Mouse (Mus musculus): ENCODE data around the gene Ncor2. TPM values are rescaled to one million over a fixed set of nuclear protein-coding genes. Genes with fewer than 3 reads are reported as not detected.
A peak's percentile ranks its signal among the peaks of the same experiment; 100 is the strongest.

Ncor2 gene
- polyA plus RNA-seq, 1 experiment = 91.1 TPM

GRCm38 (mm10) chr5:125164465-125165167, 14.4 kb downstream of the Ncor2 start:
- Histone ChIP-seq H3K4me3 (ENCODE audit: insufficient read depth, poor library complexity, severe bottlenecking) (no peak overlapping the region), H3K36me3 (ENCODE audit: control insufficient read depth, insufficient read depth) (peaks cover 11% of the 10 kb centered on the region), H3K27me3 (ENCODE audit: control insufficient read depth, insufficient read depth, insufficient read length) (no peaks in the 10 kb centered on the region), H3K79me2 (ENCODE audit: control insufficient read depth, insufficient read depth) (peaks cover 100% of the 10 kb centered on the region), H3ac (ENCODE audit: control insufficient read depth, insufficient read length, low read depth) (no peak overlapping the region), H3K79me3 (ENCODE audit: low read depth) (peaks cover 87% of the 10 kb centered on the region)
- no peak for TF ChIP-seq MYOG (IDR thresholded peaks at IDR 0.05; ENCODE audit: control insufficient read depth, extremely low read depth, insufficient read length)
- peak; percentile 38 for TF ChIP-seq MAX (IDR thresholded peaks at IDR 0.05)
- no peak for TF ChIP-seq MYOD1 (IDR thresholded peaks at IDR 0.05; ENCODE audit: control insufficient read depth, insufficient read length, low read depth)
- TF ChIP-seq FOSL1 (IDR thresholded peaks at IDR 0.05; ENCODE audit: insufficient read depth, low read length, poor library complexity, severe bottlenecking) = no peak

GRCm38 (mm10) chr5:125163441-125164050, 15.5 kb downstream of the Ncor2 start:
- Histone ChIP-seq H3K36me3 (ENCODE audit: control insufficient read depth, insufficient read depth) (peaks cover 11% of the 10 kb centered on the region), H3K79me2 (ENCODE audit: control insufficient read depth, insufficient read depth) (peaks cover 98% of the 10 kb centered on the region), H3K27me3 (ENCODE audit: control insufficient read depth, insufficient read depth, insufficient read length) (no peaks in the 10 kb centered on the region), H3K79me3 (ENCODE audit: low read depth) (peaks cover 77% of the 10 kb centered on the region), H3ac (ENCODE audit: control insufficient read depth, insufficient read length, low read depth) (no peak overlapping the region), H3K4me3 (ENCODE audit: insufficient read depth, poor library complexity, severe bottlenecking) (no peak overlapping the region)
- TF ChIP-seq MYOG (IDR thresholded peaks at IDR 0.05; ENCODE audit: control insufficient read depth, extremely low read depth, insufficient read length) (no peak), USF1 (IDR thresholded peaks at IDR 0.05; ENCODE audit: low read depth) (no peak), CEBPB (IDR thresholded peaks at IDR 0.05; ENCODE audit: low read depth) (no peak), FOSL1 (IDR thresholded peaks at IDR 0.05; ENCODE audit: insufficient read depth, low read length, poor library complexity, severe bottlenecking) (no peak), CTCF (IDR thresholded peaks at IDR 0.05; ENCODE audit: control insufficient read depth, insufficient read depth, insufficient read length) (no peak)

GRCm38 (mm10) chr5:125162461-125162860, 16.6 kb downstream of the Ncor2 start:
- Histone ChIP-seq H3K79me2 (ENCODE audit: control insufficient read depth, insufficient read depth) (peaks cover 98% of the 10 kb centered on the region), H3ac (ENCODE audit: control insufficient read depth, insufficient read length, low read depth) (no peak overlapping the region), H3K27me3 (ENCODE audit: control insufficient read depth, insufficient read depth, insufficient read length) (no peaks in the 10 kb centered on the region), H3K79me3 (ENCODE audit: low read depth) (peaks cover 77% of the 10 kb centered on the region), H3K36me3 (ENCODE audit: control insufficient read depth, insufficient read depth) (peaks cover 11% of the 10 kb centered on the region), H3K4me3 (ENCODE audit: insufficient read depth, poor library complexity, severe bottlenecking) (no peak overlapping the region)
- TF ChIP-seq MYOG (IDR thresholded peaks at IDR 0.05; ENCODE audit: control insufficient read depth, extremely low read depth, insufficient read length) (no peak), FOSL1 (IDR thresholded peaks at IDR 0.05; ENCODE audit: insufficient read depth, low read length, poor library complexity, severe bottlenecking) (no peak), USF1 (IDR thresholded peaks at IDR 0.05; ENCODE audit: low read depth) (no peak), CTCF (IDR thresholded peaks at IDR 0.05; ENCODE audit: control insufficient read depth, insufficient read depth, insufficient read length) (no peak), MAX (IDR thresholded peaks at IDR 0.05) (no peak), CEBPB (IDR thresholded peaks at IDR 0.05; ENCODE audit: low read depth) (no peak), MYOD1 (IDR thresholded peaks at IDR 0.05; ENCODE audit: control insufficient read depth, insufficient read length, low read depth) (no peak)

DNA sequence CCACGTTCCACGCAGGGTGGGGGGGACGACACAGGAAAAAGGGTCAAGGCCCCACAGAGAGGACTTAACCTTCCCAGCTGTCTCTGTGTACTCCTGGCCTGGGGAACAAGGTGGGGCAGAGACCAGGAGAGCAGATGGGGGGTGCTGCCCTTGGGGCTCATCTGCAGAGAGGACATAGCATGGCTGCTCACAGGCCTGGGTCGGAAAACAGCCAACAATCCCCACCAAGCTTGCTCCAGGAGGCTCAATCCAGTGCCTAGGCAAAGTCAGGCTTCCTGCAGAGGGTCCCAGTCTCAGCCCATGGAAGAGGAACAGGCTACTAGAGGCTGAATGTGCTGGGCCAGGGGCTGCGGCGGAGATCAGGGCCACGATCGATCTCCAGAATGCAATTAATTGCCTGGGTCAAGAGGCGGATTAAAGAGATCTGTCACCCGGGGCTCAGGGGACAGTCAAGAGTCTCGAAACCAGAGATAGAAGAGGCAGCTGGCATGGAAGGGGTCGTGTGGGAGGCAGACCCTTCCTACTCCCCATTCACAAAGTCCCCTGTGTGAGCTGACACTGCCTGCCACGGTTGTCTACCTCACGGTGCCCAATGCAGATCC, 19.1 kb downstream of the Ncor2 start:
- H3K79me3 ChIP-seq (ENCODE audit: low read depth) = peaks cover 81% of the 10 kb centered on the region
- no peaks in the 10 kb centered on the region for H3K27me3 ChIP-seq (ENCODE audit: control insufficient read depth, insufficient read depth, insufficient read length)
- H3K4me3 ChIP-seq (ENCODE audit: insufficient read depth, poor library complexity, severe bottlenecking) = no peak overlapping the region
- TF ChIP-seq USF1 (IDR thresholded peaks at IDR 0.05; ENCODE audit: low read depth) = no peak
- no peak for TF ChIP-seq FOSL1 (IDR thresholded peaks at IDR 0.05; ENCODE audit: insufficient read depth, low read length, poor library complexity, severe bottlenecking)
- TF ChIP-seq MYOG (IDR thresholded peaks at IDR 0.05; ENCODE audit: control insufficient read depth, extremely low read depth, insufficient read length) = no peak
- no peak for TF ChIP-seq MYOD1 (IDR thresholded peaks at IDR 0.05; ENCODE audit: control insufficient read depth, insufficient read length, low read depth)
- TF ChIP-seq MAX (IDR thresholded peaks at IDR 0.05) = no peak
- no peak for TF ChIP-seq CTCF (IDR thresholded peaks at IDR 0.05; ENCODE audit: control insufficient read depth, insufficient read depth, insufficient read length)
- TF ChIP-seq CEBPB (IDR thresholded peaks at IDR 0.05; ENCODE audit: low read depth) = no peak
- no peak overlapping the region for H3ac ChIP-seq (ENCODE audit: control insufficient read depth, insufficient read length, low read depth)
- H3K36me3 ChIP-seq (ENCODE audit: control insufficient read depth, insufficient read depth) = peaks cover 11% of the 10 kb centered on the region
- peaks cover 98% of the 10 kb centered on the region for H3K79me2 ChIP-seq (ENCODE audit: control insufficient read depth, insufficient read depth)

DNA sequence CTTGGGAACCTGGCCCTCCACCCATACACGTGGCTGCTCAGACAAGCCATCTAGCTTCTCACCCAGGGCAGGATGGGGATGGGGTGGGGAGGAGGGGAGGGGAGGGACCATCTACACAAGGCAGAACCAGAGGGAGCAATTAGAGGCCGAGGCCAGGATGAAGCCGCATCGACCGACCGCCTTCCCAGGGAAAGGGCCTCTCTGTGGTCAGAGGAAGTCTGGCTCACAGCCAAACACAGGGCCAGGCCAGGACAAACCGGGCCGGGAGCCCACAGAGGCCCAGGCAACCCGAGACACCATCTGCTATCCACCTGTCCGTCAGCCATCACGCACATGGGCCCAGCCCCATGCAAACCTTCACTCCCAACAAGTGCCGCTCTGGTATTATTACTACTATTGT, 19.7 kb downstream of the Ncor2 start:
- TF ChIP-seq MYOD1 (IDR thresholded peaks at IDR 0.05; ENCODE audit: control insufficient read depth, insufficient read length, low read depth) (peak; percentile 91), USF1 (IDR thresholded peaks at IDR 0.05; ENCODE audit: low read depth) (no peak), MAX (IDR thresholded peaks at IDR 0.05) (peak; percentile 67)
- no peak overlapping the region for H3K4me3 ChIP-seq (ENCODE audit: insufficient read depth, poor library complexity, severe bottlenecking)
- peaks cover 83% of the 10 kb centered on the region for H3K79me3 ChIP-seq (ENCODE audit: low read depth)
- no peaks in the 10 kb centered on the region for H3K27me3 ChIP-seq (ENCODE audit: control insufficient read depth, insufficient read depth, insufficient read length)
- H3ac ChIP-seq (ENCODE audit: control insufficient read depth, insufficient read length, low read depth) = no peak overlapping the region
- H3K79me2 ChIP-seq (ENCODE audit: control insufficient read depth, insufficient read depth) = peaks cover 98% of the 10 kb centered on the region
- H3K36me3 ChIP-seq (ENCODE audit: control insufficient read depth, insufficient read depth) = peaks cover 11% of the 10 kb centered on the region
